Mouse (Mus musculus) cerebellum, adult 2 months (tissue): ENCODE results near the gene Tmem270. TPM values are rescaled to one million over a fixed set of nuclear protein-coding genes. Genes with fewer than 3 reads are reported as not detected.

Source experiments
- DNase-seq, 2 experiments: peaks; one replicate each; pipeline ENCODE4 v3.0.0; 2021
- H3K27ac ChIP-seq: fragments of 200-500 bp; 2 replicates; pipeline ENCODE4 v1.5.1; 2012; ENCODE audit warnings: low read length, control low read depth, inconsistent platforms; ENCODE audit not compliant: insufficient read depth
- H3K27me3 ChIP-seq: fragments of 200-500 bp; 2 replicates; pipeline ENCODE4 v1.6.1; 2012; ENCODE audit warnings: inconsistent platforms, mild to moderate bottlenecking, low read length, moderate library complexity; ENCODE audit not compliant: control insufficient read depth, insufficient read depth
- H3K4me1 ChIP-seq: fragments of 200-500 bp; 2 replicates; pipeline ENCODE4 v1.6.1; 2011; ENCODE audit warnings: low read length; ENCODE audit not compliant: control insufficient read depth, insufficient read depth
- H3K4me3 ChIP-seq: fragments of 200-500 bp; replicated peaks from 2 replicates; pipeline ENCODE3; 2011; ENCODE audit warnings: mild to moderate bottlenecking, low read depth, low read length, control low read depth; ENCODE audit not compliant: insufficient read depth
- CTCF ChIP-seq: fragments of 200-500 bp; IDR thresholded peaks from 2 replicates; pipeline ENCODE4 v1.5.1; 2011; ENCODE audit warnings: low read depth, mild to moderate bottlenecking, control low read depth, low read length, moderate library complexity, borderline replicate concordance; ENCODE audit not compliant: insufficient read depth
- POLR2A ChIP-seq: fragments of 200-500 bp; IDR thresholded peaks from 2 replicates; pipeline ENCODE4 v1.6.1; 2011; ENCODE audit warnings: low read length, control low read depth, borderline replicate concordance; ENCODE audit not compliant: insufficient read depth
- WGBS: fragments of 180-500 bp; shearing (Covaris S2); methylation state at CpG from one replicate; pipeline ENCODE4 v1.1.7; 2018; 5-methylcytosine and 5-hydroxymethylcytosine counted together
- polyA plus RNA-seq: library from polyadenylated mRNA; depleted of rRNA; stranded (reverse); fragments of >200 nt; gene quantifications from 2 replicates; pipeline ENCODE4 v1.2.3, GENCODE M21; 2012

Tmem270 gene
- polyA plus RNA-seq, 1 experiment = not detected

DNA sequence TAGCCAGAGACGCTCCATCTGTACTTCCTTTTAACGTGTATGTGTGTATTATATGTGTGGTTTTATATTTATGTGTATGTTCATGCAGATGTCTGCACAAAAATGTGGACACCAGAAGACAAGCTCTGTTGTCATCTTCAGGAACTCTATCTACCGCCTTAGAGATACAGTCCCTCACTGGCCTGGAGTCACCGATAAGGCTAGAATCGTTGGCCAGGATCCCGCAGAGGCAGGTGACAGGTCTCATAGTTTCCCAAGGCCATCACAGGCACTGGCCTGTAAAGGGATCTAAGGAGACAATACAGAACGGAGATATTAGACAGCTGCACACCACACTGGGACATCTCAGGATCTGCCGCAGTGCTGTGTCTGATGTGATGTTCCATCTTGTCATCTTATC is 14.6 kb upstream of the Tmem270 start:
- peaks cover 7% of the 10 kb centered on the region; the same call in 1 of the 2 replicates for H3K4me1 ChIP-seq
- no peak for DNase-seq
- 81% methylated on average over 8 of the region's 8 CpGs for WGBS
- TF ChIP-seq POLR2A = no peak
- no peak for TF ChIP-seq CTCF
- no peak overlapping the region for H3K27ac ChIP-seq
- H3K27me3 ChIP-seq = no peaks in the 10 kb centered on the region; the same call in 1 of the 2 replicates
- no peak overlapping the region for H3K4me3 ChIP-seq

GRCm38 (mm10) chr5:134920106-134920687 is 13.7 kb upstream of the Tmem270 start:
- Histone ChIP-seq H3K27ac (no peak overlapping the region), H3K4me3 (no peak overlapping the region), H3K4me1 (peaks cover 7% of the 10 kb centered on the region; the same call in 1 of the 2 replicates), H3K27me3 (no peaks in the 10 kb centered on the region; the same call in none of the 2 replicates)
- DNase-seq = peak in 1 of 2 experiments; percentile 24
- TF ChIP-seq CTCF (no peak), POLR2A (no peak)
- WGBS = 50% methylated on average over 6 of the region's 6 CpGs

GRCm38 (mm10) chr5:134919097-134919496 is 12.6 kb upstream of the Tmem270 start:
- no peaks in the 10 kb centered on the region; the same call in none of the 2 replicates for H3K27me3 ChIP-seq
- 46% methylated on average over 3 of the region's 3 CpGs for WGBS
- no peak overlapping the region for H3K27ac ChIP-seq
- no peak for DNase-seq
- no peak overlapping the region for H3K4me3 ChIP-seq
- H3K4me1 ChIP-seq = peaks cover 7% of the 10 kb centered on the region; the same call in 1 of the 2 replicates
- TF ChIP-seq POLR2A = no peak
- no peak for TF ChIP-seq CTCF

DNA sequence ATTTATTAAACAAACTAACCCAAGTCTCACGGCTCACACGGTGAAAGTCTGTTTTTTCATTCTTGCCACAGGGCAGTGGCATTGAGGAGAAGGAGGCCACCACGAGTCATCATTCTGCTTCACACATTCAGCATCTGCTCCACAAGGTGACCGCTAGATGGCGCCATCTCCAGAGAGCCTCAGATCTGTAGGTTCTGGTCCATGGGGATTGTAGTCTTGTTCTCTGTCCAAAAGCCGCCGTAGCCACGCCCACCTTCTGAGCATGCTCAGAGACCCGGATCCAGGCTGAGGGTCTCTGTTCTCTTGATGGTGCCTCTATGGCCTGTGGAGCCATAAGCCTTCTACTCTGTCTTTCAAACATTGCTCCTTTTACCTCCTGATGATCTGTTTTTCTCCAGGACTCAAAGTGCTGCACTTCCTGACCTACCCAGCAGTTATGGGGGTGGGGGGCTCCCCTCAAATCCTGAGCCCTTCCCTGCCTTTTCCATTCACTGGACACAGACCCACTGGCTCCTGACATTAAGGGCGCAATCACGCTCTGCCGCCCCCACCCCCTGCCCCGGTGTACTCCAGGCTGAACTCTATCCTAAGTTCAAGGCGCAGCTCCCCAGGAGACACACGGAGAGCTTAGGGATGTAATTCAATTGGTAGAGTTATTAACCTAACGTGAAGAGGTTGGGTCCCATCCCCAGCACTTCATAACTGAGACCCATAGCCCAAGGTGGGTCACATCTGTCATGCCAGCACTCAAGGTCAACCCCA is 11.7 kb upstream of the Tmem270 start:
- H3K27ac ChIP-seq = no peak overlapping the region
- H3K4me1 ChIP-seq = peaks cover 7% of the 10 kb centered on the region; the same call in 1 of the 2 replicates
- no peaks in the 10 kb centered on the region; the same call in none of the 2 replicates for H3K27me3 ChIP-seq
- H3K4me3 ChIP-seq = no peak overlapping the region
- TF ChIP-seq POLR2A (no peak), CTCF (peak; percentile 53; the same call in 1 of the 2 replicates)
- peak; percentile 17 to 29 for DNase-seq
- 52% methylated on average over 16 of the region's 16 CpGs for WGBS

- no peak for DNase-seq
- Histone ChIP-seq H3K4me3 (no peak within 1 kb of the TSS), H3K27me3 (no peaks in the 10 kb centered on the region; the same call in none of the 2 replicates), H3K4me1 (peaks cover 7% of the 10 kb centered on the region; the same call in 1 of the 2 replicates), H3K27ac (no peak within 1 kb of the TSS)
- TF ChIP-seq CTCF (no peak), POLR2A (no peak)
- WGBS = 80% methylated on average over 8 of the region's 8 CpGs
Observed at GRCm38 (mm10) chr5:134915311-134915710, 8.8 kb upstream of the Tmem270 start, which contains the start of gene Cldn13. Gene Cldn13 (minus strand): TSS chr5:134915526.

GRCm38 (mm10) chr5:134914510-134914909 is 8.0 kb upstream of the Tmem270 start:
- no peak overlapping the region for H3K4me3 ChIP-seq
- 85% methylated on average over 8 of the region's 8 CpGs for WGBS
- TF ChIP-seq CTCF = no peak
- TF ChIP-seq POLR2A = no peak
- no peak for DNase-seq
- H3K27me3 ChIP-seq = no peaks in the 10 kb centered on the region; the same call in none of the 2 replicates
- H3K4me1 ChIP-seq = no peaks in the 10 kb centered on the region
- no peak overlapping the region for H3K27ac ChIP-seq

- Histone ChIP-seq H3K4me1 (no peaks in the 10 kb centered on the region), H3K27me3 (no peaks in the 10 kb centered on the region; the same call in 1 of the 2 replicates)
- WGBS = 84% methylated on average over 4 of the region's 4 CpGs
Observed at GRCm38 (mm10) chr5:134913753-134914152, 7.2 kb upstream of the Tmem270 start.

DNA sequence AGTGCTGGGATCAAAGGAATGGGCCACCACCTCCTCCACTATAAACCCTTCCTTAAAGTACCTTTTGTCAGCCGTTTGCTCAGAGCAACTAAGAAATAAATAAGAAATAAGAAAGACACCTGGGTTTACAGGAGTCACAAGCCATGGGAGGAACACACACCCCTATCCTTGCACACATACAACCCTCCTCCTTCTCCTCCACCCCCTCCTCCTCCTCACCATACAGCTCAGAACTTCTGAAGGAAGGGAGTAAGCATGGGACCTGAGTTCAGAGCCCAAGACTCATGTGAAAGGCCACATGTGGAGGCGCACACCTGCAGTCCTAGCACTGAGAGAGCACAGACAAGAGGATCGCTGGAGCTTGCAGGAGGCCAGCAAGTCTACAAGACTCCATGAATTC is 6.8 kb upstream of the Tmem270 start:
- Histone ChIP-seq H3K27me3 (no peaks in the 10 kb centered on the region; the same call in 1 of the 2 replicates), H3K27ac (no peak overlapping the region), H3K4me1 (no peaks in the 10 kb centered on the region), H3K4me3 (no peak overlapping the region)
- 83% methylated on average over 3 of the region's 3 CpGs for WGBS
- no peak for DNase-seq
- no peak for TF ChIP-seq CTCF
- TF ChIP-seq POLR2A = no peak

More at GRCm38 (mm10) chr5:134913753-134914152, 7.2 kb upstream of the Tmem270 start:
- Histone ChIP-seq H3K27ac (no peak overlapping the region), H3K4me3 (no peak overlapping the region)
- no peak for DNase-seq
- no peak for TF ChIP-seq CTCF
- TF ChIP-seq POLR2A = no peak
